Comparison of ENCODE assay signal across 9 mouse cellular contexts in the genomic region with DNA sequence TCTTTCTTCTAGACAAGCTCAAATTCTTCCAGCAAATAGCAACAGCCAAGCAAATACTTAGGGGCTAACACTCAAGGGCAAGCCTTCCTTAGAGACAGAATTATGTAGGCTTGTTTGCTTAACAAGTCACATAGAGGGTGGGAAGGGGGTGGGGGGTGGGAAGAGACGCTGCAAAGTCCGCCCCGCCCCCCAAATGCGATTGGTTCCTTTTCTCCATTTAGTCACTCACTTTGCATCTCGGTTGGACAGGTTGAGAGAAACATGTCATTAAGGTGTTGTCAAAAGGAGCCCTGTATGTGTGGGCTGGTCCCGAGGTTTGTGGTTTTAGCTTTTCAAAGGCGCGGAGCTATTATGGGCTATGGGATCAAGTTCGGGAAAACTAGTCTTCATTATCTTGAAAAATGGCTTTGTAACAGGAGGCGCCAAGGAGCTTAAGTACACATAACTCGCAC. TPM values are rescaled to one million over a fixed set of nuclear protein-coding genes. Genes with fewer than 3 reads are reported as not detected.
DNase-seq lines count a peak whose midpoint lies in the region; ATAC-seq lines count a peak whose summit lies in the region.
"Had no signal": no experiment of that assay in that cellular context is flagged by ENCODE, and none has a peak within 500 bp of the region (broad histone marks: within the 10 kb centered on the region; RNA-seq: fewer than 3 reads in every experiment).

Gene Exph5 (plus strand): TSS at position 402 of the 452 bp plus-strand sequence.

- no peaks in the 10 kb centered on the region for H3K36me3 ChIP-seq in heart, embryonic 11.5 days (ENCODE audit: control insufficient read depth, insufficient read depth, low read length)
- no peaks in the 10 kb centered on the region for H3K36me3 ChIP-seq in lung, embryonic 15.5 days
- H3K36me3 ChIP-seq: G1E had no signal

- no peak for ATAC-seq in heart, embryonic 11.5 days (replicated peaks; ENCODE audit: insufficient number of reproducible peaks, low FRiP score, low TSS enrichment)
- peak; percentile 66; the same call in 1 of the 2 replicates for ATAC-seq in lung, embryonic 15.5 days (ENCODE audit: borderline replicate concordance, extremely low read depth, low FRiP score, low TSS enrichment)

- H3K27ac ChIP-seq in heart, embryonic 11.5 days (ENCODE audit: low read depth, low read length): no peak within 1 kb of the TSS
- H3K27ac ChIP-seq in lung, embryonic 15.5 days: peak within 1 kb of the TSS; percentile 77

- H3K27me3 ChIP-seq in heart, embryonic 11.5 days (ENCODE audit: control insufficient read depth, insufficient read depth, low read length): peaks cover 14% of the 10 kb centered on the region
- no peaks in the 10 kb centered on the region for H3K27me3 ChIP-seq in lung, embryonic 15.5 days

- peak within 1 kb of the TSS; percentile 46 for H3K4me3 ChIP-seq in heart, embryonic 11.5 days (ENCODE audit: low read depth, low read length)
- H3K4me3 ChIP-seq in lung, embryonic 15.5 days: peak within 1 kb of the TSS; percentile 44

- peak within 1 kb of the TSS; percentile 90 for H3K4me2 ChIP-seq in heart, embryonic 11.5 days
- H3K4me2 ChIP-seq in lung, embryonic 15.5 days: peak within 1 kb of the TSS; percentile 69

- no peak within 1 kb of the TSS for H3K9ac ChIP-seq in heart, embryonic 11.5 days (ENCODE audit: low read depth, low read length)
- peak within 1 kb of the TSS; percentile 46 for H3K9ac ChIP-seq in lung, embryonic 15.5 days

- WGBS in heart, embryonic 11.5 days (ENCODE audit: insufficient replicate concordance): under 1% methylated on average over 11 of the region's 11 CpGs
- WGBS in lung, embryonic 15.5 days: under 1% methylated on average over 11 of the region's 11 CpGs

- no peak for DNase-seq in heart, postnatal 14 days
- peak; percentile 73 for DNase-seq in cerebellum, adult 11-12 months
- DNase-seq in forelimb bud, embryonic 11.5 days (ENCODE audit: low read depth, low spot score): peak; percentile 36
- DNase-seq in kidney, postnatal 25 days: peak; percentile 76 to 81
- peak; percentile 51 for DNase-seq in retina, embryonic 14.5 days (ENCODE audit: low spot score)
- DNase-seq in layer of hippocampus, adult 11-12 months (ENCODE audit: low spot score): no peak

- intact Hi-C loops in heart, postnatal 14 days (cut with DNase I): no loop called here

- no peaks in the 10 kb centered on the region for H3K9me3 ChIP-seq in heart, embryonic 11.5 days (replicated peaks; ENCODE audit: control insufficient read depth, low read length)
- H3K9me3 ChIP-seq in lung, embryonic 15.5 days: no peaks in the 10 kb centered on the region
- H3K9me3 ChIP-seq: G1E had no signal

- no peaks in the 10 kb centered on the region for H3K4me1 ChIP-seq in heart, embryonic 11.5 days (ENCODE audit: control insufficient read depth, insufficient read depth, low read length)
- H3K4me1 ChIP-seq in lung, embryonic 15.5 days: peaks cover 14% of the 10 kb centered on the region

RNA-seq across cellular contexts. Expression of gene Exph5, which starts in this region (rescaled TPM):
- 0.31 and 0.46 TPM in 2 replicates for polyA plus RNA-seq in heart, embryonic 11.5 days (2014; fragmentation: Nextera tagmentation; extraction: Ambion mirVana)
- under 1 TPM; 0.22 to 0.34 TPM for total RNA-seq in heart, postnatal 14 days (2021)
- polyA plus RNA-seq in lung, embryonic 15.5 days (2015; fragmentation: Nextera tagmentation; extraction: Ambion mirVana): 5.8 and 7.0 TPM in 2 replicates
- polyA plus RNA-seq: G1E had no signal

Comparison
In these comparisons a context has a peak if more than half of its experiments do, and no peak if none do; other contexts are left out.
1. DNase-seq: peak in cerebellum, adult 11-12 months (single experiment), forelimb bud, embryonic 11.5 days (single experiment), kidney, postnatal 25 days (2 of 2) and retina, embryonic 14.5 days (single experiment); none in heart, postnatal 14 days (0 of 2) and layer of hippocampus, adult 11-12 months (single experiment).